Mouse (Mus musculus) heart, adult 2 months (tissue): ENCODE data around the gene Intu.

Experiments
- CTCF ChIP-seq: fragments of 200-600 bp; IDR thresholded peaks from 2 replicates; pipeline ENCODE4 v1.8.1; 2022; ENCODE audit warnings: antibody characterized with exemption, mild to moderate bottlenecking, moderate library complexity
- EP300 ChIP-seq: fragments of 200-500 bp; IDR thresholded peaks from 2 replicates; pipeline ENCODE4 v1.6.1; 2011; ENCODE audit warnings: low read depth, low read length, control low read depth; ENCODE audit not compliant: insufficient read depth
- POLR2A ChIP-seq: fragments of 200-500 bp; IDR thresholded peaks from 2 replicates; pipeline ENCODE4 v1.6.1; 2011; ENCODE audit warnings: mild to moderate bottlenecking, low read depth, low read length, control low read depth; ENCODE audit not compliant: insufficient read depth

DNA sequence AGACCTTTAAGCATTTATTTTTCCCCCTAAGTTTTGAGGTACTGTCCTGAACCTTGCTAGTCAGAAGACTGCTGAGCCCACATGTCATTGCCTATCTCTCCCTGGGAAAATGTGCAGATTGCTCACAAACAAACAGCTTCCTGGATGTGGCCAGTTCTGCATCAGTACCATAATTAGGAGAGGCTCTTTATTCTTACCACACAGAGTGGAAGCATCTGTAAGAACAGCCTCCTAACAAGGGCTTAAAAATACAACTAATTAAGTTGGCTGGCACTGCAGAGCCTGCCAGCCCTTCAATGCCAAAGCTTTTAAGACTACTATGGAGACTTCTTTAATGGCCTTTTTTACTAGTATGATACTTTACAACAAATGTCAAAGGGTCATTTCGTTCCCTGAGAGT is 142.4 kb downstream of the Intu start:
- no peak for TF ChIP-seq CTCF
- no peak for TF ChIP-seq POLR2A
- TF ChIP-seq EP300: no peak
